Mouse (Mus musculus) lung, adult 2 months (tissue): ENCODE results near the gene Ccdc162. TPM values are rescaled to one million over a fixed set of nuclear protein-coding genes. Genes with fewer than 3 reads are reported as not detected.
"Not testable (repeated sequence)": the region's sequence is repeated elsewhere in the genome, so short reads cannot be mapped to it uniquely, and the experiment has no call there.

Experiments
- DNase-seq: peaks from one replicate; pipeline ENCODE4 v3.0.0; 2022
- H3K4me1 ChIP-seq: fragments of 200-500 bp; 2 replicates; pipeline ENCODE4 v1.6.1; 2011; ENCODE audit warnings: low read length; ENCODE audit not compliant: control insufficient read depth, insufficient read depth
- H3K4me3 ChIP-seq: fragments of 200-500 bp; replicated peaks from 2 replicates; pipeline ENCODE3; 2011; ENCODE audit warnings: low read depth, mild to moderate bottlenecking, control low read depth, low read length; ENCODE audit errors: extremely low read depth
- CTCF ChIP-seq: fragments of 200-500 bp; IDR thresholded peaks from 2 replicates; pipeline ENCODE4 v1.5.1; 2011; ENCODE audit warnings: mild to moderate bottlenecking, low read length, control low read depth; ENCODE audit not compliant: insufficient read depth
- POLR2A ChIP-seq: fragments of 200-500 bp; IDR thresholded peaks from 2 replicates; pipeline ENCODE4 v1.6.1; 2011; ENCODE audit warnings: low read depth, mild to moderate bottlenecking, control low read depth, low read length, borderline replicate concordance; ENCODE audit errors: extremely low read depth
- WGBS: fragments of 180-500 bp; shearing (Covaris S2); methylation state at CpG from one replicate; pipeline ENCODE4 v1.1.7; 2018; 5-methylcytosine and 5-hydroxymethylcytosine counted together
- polyA plus RNA-seq: library from polyadenylated mRNA; depleted of rRNA; stranded (reverse); fragments of >200 nt; gene quantifications from 2 replicates; pipeline ENCODE4 v1.2.3, GENCODE M21; 2012; rRNA removed

Ccdc162 gene
- polyA plus RNA-seq, 1 experiment = 8.5 TPM

- DNase-seq = no peak
- no peaks in the 10 kb centered on the region for H3K4me1 ChIP-seq
- 67% methylated on average over 4 of the region's 4 CpGs for WGBS
- no peak overlapping the region for H3K4me3 ChIP-seq
- TF ChIP-seq POLR2A (no peak), CTCF (no peak)
These were observed 202.1 kb downstream of the Ccdc162 start for GRCm38 (mm10) chr10:41514301-41514700.

- WGBS = 45% methylated on average over 2 of the region's 2 CpGs
- H3K4me1 ChIP-seq = no peaks in the 10 kb centered on the region
- DNase-seq = no peak
- TF ChIP-seq CTCF (peak; percentile 55; the same call in 1 of the 2 replicates), POLR2A (no peak)
- no peak overlapping the region for H3K4me3 ChIP-seq
These were observed 207.3 kb downstream of the Ccdc162 start for GRCm38 (mm10) chr10:41509160-41509559.

GRCm38 (mm10) chr10:41505446-41505845, 211.0 kb downstream of the Ccdc162 start:
- not testable (repeated sequence) for H3K4me3 ChIP-seq, H3K4me1 ChIP-seq, DNase-seq
- TF ChIP-seq CTCF = peak; percentile 87
- 5% methylated on average over 3 of the region's 3 CpGs for WGBS

- H3K4me1 ChIP-seq = no peaks in the 10 kb centered on the region
- no peak for TF ChIP-seq CTCF
- TF ChIP-seq POLR2A = no peak
- no peak for DNase-seq
- H3K4me3 ChIP-seq = no peak overlapping the region
- 89% methylated on average over 1 of the region's 1 CpGs for WGBS
These were observed 211.4 kb downstream of the Ccdc162 start for GRCm38 (mm10) chr10:41504996-41505395.

- no peak overlapping the region for H3K4me3 ChIP-seq
- H3K4me1 ChIP-seq = no peaks in the 10 kb centered on the region
- TF ChIP-seq POLR2A (no peak), CTCF (no peak)
- DNase-seq = no peak
- WGBS = 37% methylated on average over 4 of the region's 4 CpGs
These were observed 215.5 kb downstream of the Ccdc162 start for GRCm38 (mm10) chr10:41500941-41501340.

- Histone ChIP-seq H3K4me3 (peak overlapping the region; percentile 12), H3K4me1 (peaks cover 14% of the 10 kb centered on the region)
- DNase-seq = no peak
- 13% methylated on average over 4 of the region's 4 CpGs for WGBS
- TF ChIP-seq POLR2A (no peak), CTCF (no peak)
These were observed 225.3 kb downstream of the Ccdc162 start for GRCm38 (mm10) chr10:41491111-41491510.

- no peak for TF ChIP-seq CTCF
- no peak for TF ChIP-seq POLR2A
- WGBS = under 1% methylated on average over 29 of the region's 29 CpGs
- Histone ChIP-seq H3K4me1 (peaks cover 14% of the 10 kb centered on the region), H3K4me3 (peak overlapping the region; percentile 81)
- no peak for DNase-seq
These were observed 225.9 kb downstream of the Ccdc162 start for GRCm38 (mm10) chr10:41490518-41490873.

- under 1% methylated on average over 50 of the region's 50 CpGs for WGBS
- TF ChIP-seq POLR2A (peak; percentile 73; the same call in 1 of the 2 replicates), CTCF (no peak)
- peaks cover 14% of the 10 kb centered on the region for H3K4me1 ChIP-seq
- peak within 1 kb of the TSS; percentile 81 for H3K4me3 ChIP-seq
- DNase-seq = peak; percentile 97
These were observed 226.5 kb downstream of the Ccdc162 start, which contains the start of the genes Smpd2 and Ppil6 for GRCm38 (mm10) chr10:41489708-41490517. Gene Smpd2 (minus strand): TSS chr10:41490369. Gene Ppil6 (plus strand): TSS chr10:41490439.

- Histone ChIP-seq H3K4me3 (peak overlapping the region; percentile 45), H3K4me1 (peaks cover 14% of the 10 kb centered on the region)
- TF ChIP-seq CTCF (no peak), POLR2A (no peak)
- DNase-seq = peak; percentile 28
- 28% methylated on average over 8 of the region's 8 CpGs for WGBS
These were observed 227.1 kb downstream of the Ccdc162 start for GRCm38 (mm10) chr10:41489294-41489693.

- Histone ChIP-seq H3K4me1 (peaks cover 14% of the 10 kb centered on the region), H3K4me3 (peak overlapping the region; percentile 45)
- TF ChIP-seq POLR2A (no peak), CTCF (no peak)
- DNase-seq = no peak
- WGBS = 23% methylated on average over 7 of the region's 7 CpGs
These were observed 227.6 kb downstream of the Ccdc162 start for GRCm38 (mm10) chr10:41488877-41489276.

Other genes with a start within 250 kb of the Ccdc162 start
- 56.3 and 70.7 TPM in 2 replicates for gene Mical1, start 240.3 kb downstream of the Ccdc162 start, polyA plus RNA-seq
- gene Smpd2, start 226.3 kb downstream of the Ccdc162 start, polyA plus RNA-seq = 67.9 and 72.7 TPM in 2 replicates
- gene Ppil6, start 226.2 kb downstream of the Ccdc162 start, polyA plus RNA-seq = 2.4 and 4.2 TPM in 2 replicates
- gene Cd164, start 197.2 kb downstream of the Ccdc162 start, polyA plus RNA-seq = 93.4 and 131 TPM in 2 replicates
- gene Cep57l1, start 93.2 kb upstream of the Ccdc162 start, polyA plus RNA-seq = 0.79 and 1.4 TPM in 2 replicates
- gene Sesn1, start 93.3 kb upstream of the Ccdc162 start, polyA plus RNA-seq = 15.9 and 20.8 TPM in 2 replicates